Mouse (Mus musculus) liver, embryonic 11.5 days (tissue): ENCODE measurements at regions not wholly inside any gene's neighbourhood (a gene's known extent, or its start where the extent isn't known, plus 50 kb on each side); places are given as distances from the start of the nearest gene placed in this dataset.
"Not testable (repeated sequence)": the region's sequence is repeated elsewhere in the genome, so short reads cannot be mapped to it uniquely, and the experiment has no call there.

Source experiments
- ATAC-seq: fragments of 200-750 bp; cut with Nextera tagmentation; replicated peaks from 2 replicates; pipeline ENCODE4 v1.8.0; 2017; ENCODE audit warnings: moderate number of reproducible peaks, mild to moderate bottlenecking, moderate TSS enrichment, moderate library complexity; ENCODE audit not compliant: low FRiP score
- DNase-seq: peaks from one replicate; pipeline ENCODE4 v3.0.0-alpha.2; 2017; ENCODE audit warnings: low spot score
- H3K27ac ChIP-seq: fragments of 300-500 bp; sonication (generic); 2 replicates; pipeline ENCODE4 v1.5.1; 2014; ENCODE audit warnings: mild to moderate bottlenecking, low read depth, low read length, control low read depth
- H3K27me3 ChIP-seq: fragments of 300-500 bp; sonication (generic); replicated peaks from 2 replicates; pipeline ENCODE4 v1.6.1; 2014; ENCODE audit warnings: low read length, mixed read lengths; ENCODE audit not compliant: control insufficient read depth, insufficient read depth
- H3K36me3 ChIP-seq: fragments of 300-500 bp; sonication (generic); 2 replicates; pipeline ENCODE4 v1.6.1; 2014; ENCODE audit warnings: mild to moderate bottlenecking, low read length, moderate library complexity, mixed read lengths; ENCODE audit not compliant: control insufficient read depth, insufficient read depth
- H3K4me1 ChIP-seq: fragments of 300-500 bp; sonication (generic); replicated peaks from 2 replicates; pipeline ENCODE4 v1.6.1; 2014; ENCODE audit warnings: low read length, mixed read lengths; ENCODE audit not compliant: control insufficient read depth, insufficient read depth
- H3K4me2 ChIP-seq: fragments of 300-500 bp; sonication (generic); 2 replicates; pipeline ENCODE4 v1.6.1; 2014; ENCODE audit warnings: mild to moderate bottlenecking, control low read depth, moderate library complexity
- H3K4me3 ChIP-seq: fragments of 300-500 bp; sonication (generic); 2 replicates; pipeline ENCODE4 v1.5.1; 2014; ENCODE audit warnings: low read depth, low read length, control low read depth
- H3K9ac ChIP-seq: fragments of 300-500 bp; sonication (generic); 2 replicates; pipeline ENCODE4 v1.6.1; 2014; ENCODE audit warnings: low read depth, low read length, control low read depth
- H3K9me3 ChIP-seq: fragments of 300-500 bp; sonication (generic); 2 replicates; pipeline ENCODE4 v1.6.1; 2016; ENCODE audit warnings: low read length, inconsistent platforms, mixed read lengths; ENCODE audit not compliant: control insufficient read depth
- WGBS: fragments of 180-500 bp; shearing (Covaris S2); extraction: QIAGEN DNeasy Blood & Tissue Kit; methylation state at CpG from one replicate; pipeline ENCODE4 v1.1.7; 2014; 5-methylcytosine and 5-hydroxymethylcytosine counted together

DNA sequence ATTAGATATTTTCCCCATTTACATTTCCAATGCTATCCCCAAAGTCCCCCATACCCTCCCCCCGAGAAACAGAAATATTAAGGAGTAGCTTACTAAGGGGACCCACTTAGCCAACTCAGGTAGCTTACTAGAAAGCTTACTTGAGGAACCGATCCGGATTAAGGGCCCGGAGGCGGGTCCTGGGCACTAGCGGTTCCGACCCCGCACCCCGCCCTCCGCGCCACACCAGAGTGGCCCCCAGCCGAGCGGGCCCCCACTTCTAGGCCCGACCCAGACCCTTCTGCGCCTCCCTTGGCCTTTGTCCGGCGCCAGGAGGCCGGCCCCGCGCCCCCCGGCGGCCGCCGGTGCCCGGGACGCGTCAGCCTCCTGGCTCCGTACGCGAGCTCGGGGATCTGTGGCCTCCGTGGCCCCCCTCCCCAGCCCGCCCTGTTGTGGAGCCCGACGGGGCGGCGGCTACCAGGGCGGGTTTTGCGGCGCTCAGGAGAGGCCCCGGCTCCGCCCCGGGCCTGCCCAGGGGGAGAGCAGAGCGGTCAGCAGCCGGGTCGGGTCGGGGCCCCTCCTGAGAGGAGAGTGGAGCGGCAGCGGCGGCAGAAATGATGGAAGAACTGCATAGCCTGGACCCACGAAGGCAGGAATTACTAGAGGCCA is 106.5 kb downstream of the Zfp600 start:
- 5% methylated on average over 31 of the region's 51 CpGs for WGBS

GRCm38 (mm10) chr4:146263790-146264189 is 107.2 kb downstream of the Zfp600 start:
- not testable (repeated sequence) for H3K4me3 ChIP-seq, H3K27me3 ChIP-seq, H3K4me1 ChIP-seq, DNase-seq, H3K36me3 ChIP-seq, H3K27ac ChIP-seq, H3K9me3 ChIP-seq, H3K9ac ChIP-seq, ATAC-seq
- H3K4me2 ChIP-seq: peak overlapping the region; percentile 60
- 46% methylated on average over 2 of the region's 5 CpGs for WGBS

More for the DNA sequence above, 106.5 kb downstream of the Zfp600 start:
- ATAC-seq (peak; percentile 95), DNase-seq (peak; percentile 32)
- peak overlapping the region; percentile 46 for H3K4me3 ChIP-seq
- H3K27ac ChIP-seq, H3K27me3 ChIP-seq, H3K36me3 ChIP-seq, H3K4me1 ChIP-seq, H3K9me3 ChIP-seq: not testable (repeated sequence)
- peak overlapping the region; percentile 53 for H3K9ac ChIP-seq
- peak overlapping the region; percentile 60 for H3K4me2 ChIP-seq

DNA sequence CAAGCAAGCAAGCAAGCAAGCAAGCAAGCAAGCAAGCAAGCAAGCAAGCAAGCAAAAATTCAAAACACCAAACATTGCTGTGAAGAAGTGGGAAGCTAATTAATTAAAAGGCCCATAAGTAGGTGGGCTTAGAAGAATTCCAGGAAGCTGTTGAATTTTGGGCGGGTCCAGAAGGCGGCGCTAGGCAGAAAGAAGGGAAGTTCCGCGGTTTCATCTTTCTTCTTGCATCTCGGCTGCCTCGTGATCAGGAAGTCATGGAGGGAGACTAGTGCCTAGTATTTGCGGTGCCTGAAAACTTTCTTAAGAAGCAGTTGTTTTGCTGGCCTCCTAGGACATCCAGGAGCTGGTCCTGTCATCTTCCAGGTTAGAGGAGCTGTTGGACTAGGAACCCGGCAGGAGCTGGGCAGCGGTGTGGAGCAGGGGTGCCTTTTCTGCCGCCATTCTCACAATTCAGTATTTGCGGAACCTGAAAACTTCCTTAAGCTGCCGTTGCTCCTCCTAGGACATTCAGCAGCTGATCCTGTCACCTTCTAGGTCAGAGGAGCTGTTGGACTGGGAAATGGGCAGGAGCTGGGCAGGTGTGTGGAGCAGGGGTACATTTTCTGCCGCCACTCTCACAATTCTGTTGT is 113.6 kb downstream of the Zfp600 start:
- not testable (repeated sequence) for DNase-seq, H3K9me3 ChIP-seq, H3K27ac ChIP-seq, H3K27me3 ChIP-seq, H3K9ac ChIP-seq, H3K4me2 ChIP-seq, H3K4me3 ChIP-seq, H3K36me3 ChIP-seq, H3K4me1 ChIP-seq
- ATAC-seq: peak; percentile 67
- WGBS: no CpG with 5 or more reads among the region's 14 CpGs
